Mouse (Mus musculus) lung, postnatal 25 days (tissue): ENCODE results near the gene Olfr142.
"Not testable (repeated sequence)": the region's sequence is repeated elsewhere in the genome, so short reads cannot be mapped to it uniquely, and the experiment has no call there.

Experiments
- DNase-seq: peaks from one replicate; pipeline ENCODE4 v3.0.0; 2022; ENCODE audit warnings: low spot score

Olfr142 gene

DNA sequence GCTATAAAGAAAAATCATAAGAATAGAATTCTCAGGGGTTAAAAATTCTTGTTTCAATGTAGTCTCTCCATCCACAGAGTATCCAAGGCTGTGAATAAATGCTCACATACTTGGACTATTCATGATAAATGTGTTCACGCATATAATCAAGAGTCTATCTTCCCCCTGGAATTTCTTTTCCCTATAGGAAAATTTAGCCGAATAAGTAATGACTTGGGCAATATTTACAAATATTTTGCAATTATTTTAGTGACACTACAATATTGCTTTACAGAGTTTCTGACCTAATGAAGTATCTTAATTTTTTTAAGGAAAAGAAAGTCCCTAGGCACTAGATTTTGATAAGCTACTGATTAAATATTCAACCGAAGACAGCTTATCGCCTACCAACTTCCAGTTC, at the start of gene Olfr142:
Gene Olfr142 (minus strand): TSS at position 101 of the 400 bp plus-strand sequence.
- no peak for DNase-seq

DNA sequence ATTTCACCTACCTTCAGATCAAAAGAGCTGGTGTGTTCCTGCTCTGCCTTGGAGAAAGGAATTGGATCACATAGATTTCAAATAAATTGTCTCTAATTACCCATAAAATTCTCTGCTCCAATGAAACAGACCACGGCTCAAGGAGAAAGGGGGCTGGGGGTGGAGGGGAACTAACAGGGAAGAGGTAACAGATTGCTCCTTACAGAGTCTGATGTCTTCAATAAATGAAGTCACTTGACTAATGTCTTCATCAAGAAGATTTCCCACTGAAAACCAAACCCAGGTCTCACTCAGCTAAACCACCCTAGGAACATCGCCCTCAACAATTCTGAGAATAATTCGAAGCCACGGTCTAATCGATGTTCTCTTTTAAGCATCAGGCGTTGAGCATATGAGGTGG, 35.3 kb upstream of the Olfr142 start, which contains the start of gene Olfr1272:
Gene Olfr1272 (minus strand): TSS at position 101 of the 400 bp plus-strand sequence.
- no peak for DNase-seq

DNA sequence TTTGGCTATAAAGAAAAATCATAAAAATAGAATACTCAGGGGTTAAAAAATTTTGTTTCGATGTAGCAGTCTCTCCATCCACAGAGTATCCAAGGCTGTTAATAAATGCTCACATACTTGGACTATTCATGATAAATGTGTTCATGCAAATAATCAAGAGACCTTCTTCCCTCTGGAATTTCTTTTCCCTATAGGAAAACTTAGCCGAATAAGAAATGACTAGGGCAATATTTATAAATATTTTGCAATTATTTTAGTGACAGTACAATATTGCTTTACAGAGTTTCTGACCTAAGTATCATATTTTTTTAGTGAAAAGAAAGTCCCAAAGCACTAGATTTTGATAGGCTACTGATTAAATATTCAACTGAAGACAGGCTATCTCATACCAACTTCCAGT, 13.5 kb upstream of the Olfr142 start, which contains the start of gene Olfr1271:
Gene Olfr1271 (minus strand): TSS at position 101 of the 400 bp plus-strand sequence.
- DNase-seq: no peak

DNA sequence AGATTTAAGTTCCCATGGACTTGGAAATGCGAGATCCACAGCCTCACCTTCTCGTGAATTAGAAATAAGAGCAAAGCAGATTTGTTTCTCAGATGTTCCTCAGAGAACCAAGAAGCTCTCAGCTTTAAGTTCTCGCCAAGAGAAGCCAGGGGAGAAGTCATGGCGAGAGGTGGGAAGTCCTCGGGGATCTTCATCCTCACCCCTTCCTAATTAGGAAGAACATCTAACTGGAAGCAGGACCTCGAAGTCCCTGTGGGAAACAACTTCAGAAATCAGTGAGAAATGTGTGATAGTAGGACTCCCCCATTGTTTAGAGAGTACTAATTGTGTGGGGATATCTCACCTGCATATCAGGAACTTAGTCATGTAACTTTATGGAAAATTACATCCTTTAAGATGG, 33.0 kb downstream of the Olfr142 start, which contains the start of gene Olfr1506:
Gene Olfr1506 (minus strand): TSS at position 101 of the 400 bp plus-strand sequence.
- DNase-seq: not testable (repeated sequence)
